In the genomic region with DNA sequence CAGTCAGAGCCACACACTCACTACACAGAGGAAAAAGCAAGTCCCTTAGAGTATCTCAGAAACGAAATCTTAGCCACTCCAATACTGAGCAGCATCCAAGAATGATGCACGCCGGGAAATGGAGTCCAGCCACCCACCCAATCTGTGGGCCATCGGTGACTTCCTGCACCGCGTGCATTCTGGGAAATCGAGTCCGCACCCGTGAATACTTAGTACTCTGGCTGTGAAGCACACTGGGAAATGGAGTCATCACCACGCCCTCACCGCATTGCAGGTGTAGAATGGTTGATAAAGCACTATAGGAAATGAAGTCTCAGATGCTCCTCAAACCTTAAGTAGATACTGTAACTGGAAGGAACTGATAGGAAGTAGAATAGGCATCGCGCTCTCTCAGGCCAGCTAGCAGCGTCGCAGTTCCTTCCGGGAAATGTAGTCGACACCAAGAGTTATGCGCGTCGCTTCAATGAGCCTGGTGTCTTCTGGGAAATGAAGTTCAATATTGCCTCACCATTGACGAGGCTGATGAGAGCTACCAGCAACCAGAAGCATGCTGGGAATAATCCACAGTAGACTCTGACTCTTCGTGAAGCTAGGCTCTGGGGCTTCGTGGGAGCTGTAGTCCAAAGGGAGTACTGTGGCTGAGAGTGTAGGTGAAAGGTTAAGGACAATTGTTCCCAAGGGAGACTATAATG, we compare ENCODE assay signal across 7 mouse cellular contexts. TPM values are rescaled to one million over a fixed set of nuclear protein-coding genes. Genes with fewer than 3 reads are reported as not detected.
DNase-seq lines count a peak whose midpoint lies in the region; ATAC-seq lines count a peak whose summit lies in the region.

No protein-coding gene starts in this region.

- ATAC-seq in intestine, embryonic 16.5 days, result peak; percentile 93
- peak; percentile 93 for ATAC-seq in midbrain, embryonic 11.5 days (ENCODE audit: low FRiP score)

- H3K4me3 ChIP-seq in intestine, embryonic 16.5 days (ENCODE audit: low read length), result peak overlapping the region; percentile 89
- peak overlapping the region; percentile 96 for H3K4me3 ChIP-seq in midbrain, embryonic 11.5 days (ENCODE audit: low read depth, low read length)

- intact Hi-C loops in left cerebral cortex, postnatal 36 days (cut with DNase I), result loop anchor here (10.0 kb wide), 1 partner anchor 223 kb away; no protein-coding TSS in a partner anchor

- WGBS in intestine, embryonic 16.5 days, result under 1% methylated on average over 23 of the region's 23 CpGs
- WGBS in midbrain, embryonic 11.5 days, result under 1% methylated on average over 23 of the region's 23 CpGs

- peaks cover 24% of the 10 kb centered on the region for H3K4me1 ChIP-seq in intestine, embryonic 16.5 days (ENCODE audit: control insufficient read depth, insufficient read depth, low read length)
- peaks cover 15% of the 10 kb centered on the region for H3K4me1 ChIP-seq in midbrain, embryonic 11.5 days (ENCODE audit: control insufficient read depth, insufficient read depth, low read length)

- peak; percentile 93 for DNase-seq in adrenal gland, adult 8-10 months
- peak; percentile 97 for DNase-seq in embryo, embryonic 9.5 days (ENCODE audit: extremely low spot score)
- DNase-seq in gastrocnemius, postnatal 4 days (ENCODE audit: low spot score in 2 of 2), result peak; percentile 59 to 91
- peak; percentile 95 to 97 for DNase-seq in left cerebral cortex, postnatal 36 days (ENCODE audit: low spot score in 2 of 2)
- DNase-seq in midbrain, embryonic 11.5 days (ENCODE audit: low spot score, missing footprints), result peak; percentile 99
- DNase-seq in skeletal muscle tissue, adult 2 months (ENCODE audit: low read depth, low spot score), result peak; percentile 95

- peak overlapping the region; percentile 98; the same call in 1 of the 2 replicates for H3K9ac ChIP-seq in intestine, embryonic 16.5 days (ENCODE audit: low read depth, low read length)
- peak overlapping the region; percentile 97 for H3K9ac ChIP-seq in midbrain, embryonic 11.5 days (ENCODE audit: low read length)

- peak overlapping the region; percentile 78 for H3K4me2 ChIP-seq in intestine, embryonic 16.5 days (ENCODE audit: low read depth, low read length)
- peak overlapping the region; percentile 71 for H3K4me2 ChIP-seq in midbrain, embryonic 11.5 days

- peak overlapping the region; percentile 90 for H3K27ac ChIP-seq in intestine, embryonic 16.5 days (ENCODE audit: low read length)
- 0 out of 2 replicates have a peak overlapping the region, but pooled peaks have one; percentile 52 for H3K27ac ChIP-seq in midbrain, embryonic 11.5 days (ENCODE audit: low read depth, low read length)

- H3K9me3 ChIP-seq in intestine, embryonic 16.5 days (ENCODE audit: control insufficient read depth, low read length), result no peaks in the 10 kb centered on the region
- no peaks in the 10 kb centered on the region for H3K9me3 ChIP-seq in midbrain, embryonic 11.5 days (ENCODE audit: control insufficient read depth, low read length)

- no peaks in the 10 kb centered on the region for H3K27me3 ChIP-seq in intestine, embryonic 16.5 days (replicated peaks; ENCODE audit: control insufficient read depth, insufficient read depth, low read length)
- H3K27me3 ChIP-seq in midbrain, embryonic 11.5 days (ENCODE audit: control insufficient read depth, insufficient read depth, low read length), result no peaks in the 10 kb centered on the region

- H3K36me3 ChIP-seq in intestine, embryonic 16.5 days (ENCODE audit: control insufficient read depth, insufficient read depth, low read length), result peaks cover 8% of the 10 kb centered on the region
- peaks cover 5% of the 10 kb centered on the region; the same call in 1 of the 2 replicates for H3K36me3 ChIP-seq in midbrain, embryonic 11.5 days (ENCODE audit: control insufficient read depth, insufficient read depth, low read length)

RNA-seq across cellular contexts. Expression of a gene that starts 0.5 kb away (rescaled TPM):
- 100 to 1,000 TPM in 3 of 4 experiments, 10 to 100 TPM in 1; 99.2 to 107 (median 104) TPM for total RNA-seq in adrenal gland, adult 8-10 months (2022)
- 10 to 100 TPM; 62.8 to 63.2 TPM for total RNA-seq in gastrocnemius, postnatal 4 days (2021)
- 4.0 and 5.9 TPM in 2 replicates for polyA plus RNA-seq in intestine, embryonic 16.5 days (2015; fragmentation: Nextera tagmentation; extraction: Ambion mirVana)
- total RNA-seq in left cerebral cortex, postnatal 36 days (2021), result 100 to 1,000 TPM; 206 to 237 TPM
- 12.8 and 14.6 TPM in 2 replicates for polyA plus RNA-seq in midbrain, embryonic 11.5 days (2014; fragmentation: Nextera tagmentation; extraction: Ambion mirVana)

RNA-seq across cellular contexts. Expression of a gene that starts 12.4 kb away (rescaled TPM):
- 10 to 100 TPM; 23.6 to 29.4 (median 27.2) TPM for total RNA-seq in adrenal gland, adult 8-10 months (2022)
- total RNA-seq in gastrocnemius, postnatal 4 days (2021), result 10 to 100 TPM; 32.7 to 34.6 TPM
- polyA plus RNA-seq in intestine, embryonic 16.5 days (2015; fragmentation: Nextera tagmentation; extraction: Ambion mirVana), result 6.6 and 7.9 TPM in 2 replicates
- 10 to 100 TPM; 55.8 to 76.2 TPM for total RNA-seq in left cerebral cortex, postnatal 36 days (2021)
- 11.7 and 13.9 TPM in 2 replicates for polyA plus RNA-seq in midbrain, embryonic 11.5 days (2014; fragmentation: Nextera tagmentation; extraction: Ambion mirVana)

RNA-seq across cellular contexts. Expression of a gene that starts 16.9 kb away (rescaled TPM):
- 10 to 100 TPM; 11.7 to 16.1 (median 14.2) TPM for total RNA-seq in adrenal gland, adult 8-10 months (2022)
- total RNA-seq in gastrocnemius, postnatal 4 days (2021), result 10 to 100 TPM; 10.6 to 11.3 TPM
- 1.9 and 2.3 TPM in 2 replicates for polyA plus RNA-seq in intestine, embryonic 16.5 days (2015; fragmentation: Nextera tagmentation; extraction: Ambion mirVana)
- 10 to 100 TPM; 11.3 to 11.5 TPM for total RNA-seq in left cerebral cortex, postnatal 36 days (2021)
- 2.7 and 3.2 TPM in 2 replicates for polyA plus RNA-seq in midbrain, embryonic 11.5 days (2014; fragmentation: Nextera tagmentation; extraction: Ambion mirVana)

RNA-seq across cellular contexts. Expression of a gene that starts 17.7 kb away (rescaled TPM):
- total RNA-seq in adrenal gland, adult 8-10 months (2022), result 10 to 100 TPM; 15.6 to 22.2 (median 19.1) TPM
- total RNA-seq in gastrocnemius, postnatal 4 days (2021), result 1 to 10 TPM; 6.6 to 8.3 TPM
- 11.3 and 11.9 TPM in 2 replicates for polyA plus RNA-seq in intestine, embryonic 16.5 days (2015; fragmentation: Nextera tagmentation; extraction: Ambion mirVana)
- total RNA-seq in left cerebral cortex, postnatal 36 days (2021), result 10 to 100 TPM; 25.4 to 28.4 TPM
- polyA plus RNA-seq in midbrain, embryonic 11.5 days (2014; fragmentation: Nextera tagmentation; extraction: Ambion mirVana), result 6.9 and 7.7 TPM in 2 replicates

RNA-seq across cellular contexts. Expression of a gene that starts 29.3 kb away (rescaled TPM):
- 100 to 1,000 TPM; 118 to 195 (median 151) TPM for total RNA-seq in adrenal gland, adult 8-10 months (2022)
- total RNA-seq in gastrocnemius, postnatal 4 days (2021), result 100 to 1,000 TPM; 107 to 113 TPM
- polyA plus RNA-seq in intestine, embryonic 16.5 days (2015; fragmentation: Nextera tagmentation; extraction: Ambion mirVana), result 17.3 and 19.9 TPM in 2 replicates
- total RNA-seq in left cerebral cortex, postnatal 36 days (2021), result 100 to 1,000 TPM; 206 to 234 TPM
- polyA plus RNA-seq in midbrain, embryonic 11.5 days (2014; fragmentation: Nextera tagmentation; extraction: Ambion mirVana), result 25.5 and 29.7 TPM in 2 replicates

Comparison
In these comparisons a context has a peak if more than half of its experiments do, and no peak if none do; other contexts are left out.
1. Peak in every context shown above with its lines: DNase-seq, ATAC-seq, H3K4me3 ChIP-seq and H3K27ac ChIP-seq.